Mouse (Mus musculus): ENCODE measurements at regions not wholly inside any gene's neighbourhood (a gene's known extent, or its start where the extent isn't known, plus 50 kb on each side); places are given as distances from the start of the nearest gene placed in this dataset.

GRCm38 (mm10) chr6:116985147-116985737 lies 183.1 kb upstream of the Cxcl12 start:
- TF ChIP-seq POLR2A (IDR thresholded peaks at IDR 0.05; ENCODE audit: borderline replicate concordance, low read depth, low read length) (no peak), CTCF (IDR thresholded peaks at IDR 0.05; ENCODE audit: low read depth, low read length) (no peak)

Measured in bone marrow macrophage, adult 2 months (primary cell).